Mouse (Mus musculus): ENCODE measurements around the gene Ppp1r27.
"Not testable (repeated sequence)": the region's sequence is repeated elsewhere in the genome, so short reads cannot be mapped to it uniquely, and the experiment has no call there.

Ppp1r27 gene

GRCm38 (mm10) chr11:120550810-120551440 lies at the start of gene Ppp1r27:
TSS of gene Ppp1r27 (minus strand) at chr11:120551132.
- no peak for DNase-seq (ENCODE audit: low spot score)

DNA sequence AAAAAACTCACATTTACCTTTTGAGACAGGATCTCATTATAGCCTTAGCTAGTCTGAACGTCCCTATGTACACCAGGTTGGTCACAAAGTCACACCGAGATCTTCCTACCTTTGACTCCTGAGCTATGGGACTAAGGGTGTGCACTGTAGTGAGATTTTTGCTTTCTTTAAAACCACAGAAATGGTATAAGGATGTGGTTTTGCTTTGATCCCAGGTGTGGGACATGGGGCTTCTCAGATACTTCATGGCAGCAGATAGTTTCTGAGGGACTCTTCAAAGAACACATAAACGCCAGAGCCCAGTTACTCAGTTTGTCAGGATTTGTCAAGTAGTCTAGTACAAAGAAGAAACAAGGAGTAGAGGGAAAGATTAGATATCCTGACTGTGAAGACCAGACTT lies 49.8 kb upstream of the Ppp1r27 start:
- no peak for DNase-seq (ENCODE audit: low spot score)

DNA sequence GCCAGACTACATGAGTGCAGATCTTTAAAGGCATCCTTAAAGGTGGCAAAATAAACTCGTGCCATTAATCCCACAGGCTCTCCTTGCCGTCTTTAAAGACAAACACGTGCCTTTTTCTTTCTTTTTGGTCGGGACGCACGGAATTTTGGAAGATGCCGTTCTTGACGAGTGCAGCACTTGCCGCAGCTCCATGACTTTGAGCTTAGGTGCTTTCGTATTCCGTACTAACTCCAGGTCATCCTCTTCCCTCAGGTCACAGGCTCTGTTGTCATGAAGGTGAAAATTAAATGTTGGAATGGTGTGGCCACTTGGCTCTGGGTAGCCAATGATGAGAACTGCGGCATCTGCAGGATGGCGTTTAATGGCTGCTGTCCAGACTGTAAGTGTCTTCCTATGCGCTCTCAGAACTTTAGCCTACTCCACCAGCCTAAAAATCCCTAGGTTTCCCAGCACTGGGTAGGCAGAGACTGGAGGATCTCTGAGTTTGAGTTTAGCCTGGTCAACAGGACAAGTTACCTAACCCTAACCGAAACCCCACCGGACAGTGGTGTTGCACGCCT lies 48.1 kb upstream of the Ppp1r27 start:
- DNase-seq (ENCODE audit: low spot score) = no peak

DNA sequence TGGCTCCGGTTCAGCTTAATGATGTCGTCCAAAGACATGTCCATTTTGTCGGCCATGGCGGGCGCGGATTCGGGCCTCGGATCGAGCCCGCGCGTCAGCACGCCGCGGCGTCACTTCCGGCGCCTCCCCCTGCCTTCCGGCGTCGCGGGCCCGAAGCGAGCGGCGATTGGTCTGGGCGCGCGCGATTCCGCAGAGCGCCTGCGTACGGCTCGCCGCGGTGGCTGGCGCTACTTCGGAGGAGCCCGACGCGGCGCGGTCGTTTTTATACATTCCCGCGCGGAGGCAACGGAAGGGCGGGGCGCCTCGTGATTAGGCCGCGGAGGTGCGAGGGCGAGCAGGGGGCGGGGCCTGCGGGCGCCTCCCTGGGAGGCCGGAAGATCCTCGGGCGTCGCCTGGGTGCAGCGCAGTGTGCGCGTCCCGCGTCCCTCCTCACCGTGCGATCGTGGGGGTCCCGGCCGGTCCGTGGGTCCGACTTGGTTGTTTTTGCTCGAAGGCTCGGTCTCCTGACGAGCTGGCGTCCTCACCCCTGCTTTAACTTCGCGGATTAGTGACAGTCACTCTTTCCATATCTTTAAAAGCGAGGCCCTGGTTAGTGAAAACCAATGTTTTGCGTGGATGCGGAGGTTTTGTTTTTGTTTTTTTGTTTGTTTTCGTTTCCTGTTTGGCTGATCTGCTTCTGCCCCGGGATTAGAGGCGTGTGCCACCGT lies 47.5 kb upstream of the Ppp1r27 start, which contains the start of the genes Alyref and Anapc11:
TSS of gene Alyref (minus strand) at position 83 of the 707 bp plus-strand sequence.
TSS of gene Anapc11 (plus strand) at position 139 of the 707 bp plus-strand sequence.
- peak; percentile 94 for DNase-seq (ENCODE audit: low spot score)

DNA sequence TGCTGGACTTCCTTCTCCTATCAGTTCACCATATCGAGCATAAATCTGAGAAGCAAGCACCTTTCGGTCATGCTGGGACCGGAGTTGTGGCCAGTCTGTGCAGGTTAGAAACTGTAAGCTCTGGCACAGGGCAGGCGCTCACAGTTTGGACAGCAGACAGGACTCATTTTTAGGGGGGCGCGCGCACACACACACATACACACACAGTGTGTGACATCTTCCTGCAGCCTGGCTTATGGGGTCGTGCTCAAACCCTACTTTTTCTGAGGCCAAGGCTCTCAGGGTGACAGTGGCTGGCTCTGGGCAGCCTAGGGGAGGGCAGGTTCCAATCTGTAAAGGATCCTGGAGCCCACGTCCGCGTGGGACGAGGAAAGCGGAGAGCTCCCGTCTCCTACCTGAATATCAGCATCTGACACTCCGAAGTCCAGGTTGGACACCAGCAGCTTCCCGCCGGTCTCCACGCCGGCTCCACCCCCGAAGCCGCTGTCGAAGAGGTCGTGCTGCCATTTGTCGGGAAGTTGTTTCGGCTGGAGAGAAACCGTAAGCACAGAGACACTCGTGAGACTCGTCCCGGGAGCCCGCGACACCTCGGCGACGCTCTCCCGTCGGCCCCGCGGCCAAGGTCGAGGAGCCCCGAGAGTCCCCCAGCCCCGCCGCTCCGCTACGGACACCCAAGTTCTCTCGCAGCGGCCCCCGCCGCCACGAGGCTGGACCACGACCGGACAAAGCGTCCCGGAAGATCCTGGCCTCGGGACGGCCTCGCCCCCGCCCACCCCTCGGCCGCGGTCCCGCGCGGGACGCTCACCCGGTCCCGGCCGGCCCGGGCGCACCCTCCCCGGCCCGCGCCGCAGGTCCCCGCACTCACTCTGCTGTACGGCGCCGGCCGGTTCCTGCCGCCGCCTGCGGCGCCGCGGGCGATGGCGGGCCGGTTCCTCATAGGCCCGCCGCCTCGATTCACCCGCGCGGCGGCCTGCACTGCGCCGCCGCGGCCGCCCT lies 46.6 kb upstream of the Ppp1r27 start:
- peak; percentile 37 for DNase-seq (ENCODE audit: low spot score)

GRCm38 (mm10) chr11:120588531-120588930 lies 37.6 kb upstream of the Ppp1r27 start:
- DNase-seq (ENCODE audit: low spot score) = no peak

DNA sequence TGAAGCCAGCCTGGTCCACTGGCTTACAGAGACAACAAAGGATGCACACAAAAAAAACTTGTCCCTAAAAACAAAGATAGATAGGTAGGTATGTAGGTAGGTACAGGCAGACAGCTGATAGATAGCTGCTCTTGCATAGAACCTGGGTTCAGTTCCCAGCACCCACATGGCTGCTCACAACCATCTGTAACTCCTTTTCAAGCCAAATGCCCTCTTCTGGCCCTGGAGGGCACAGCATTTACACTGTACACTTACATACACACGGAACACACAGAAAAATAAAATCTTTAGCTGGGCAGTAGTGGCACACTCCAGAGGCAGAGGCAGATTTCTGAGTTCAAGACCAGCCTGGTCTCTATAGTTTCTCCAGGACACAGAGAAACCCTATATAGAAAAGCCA lies 33.0 kb upstream of the Ppp1r27 start:
- no peak for DNase-seq (ENCODE audit: low spot score)

GRCm38 (mm10) chr11:120582982-120583293 lies 32.0 kb upstream of the Ppp1r27 start:
- DNase-seq (ENCODE audit: low spot score) = not testable (repeated sequence)

- peak; percentile 37 for DNase-seq (ENCODE audit: low spot score)
Measured at GRCm38 (mm10) chr11:120582268-120582981, 31.5 kb upstream of the Ppp1r27 start.

DNA sequence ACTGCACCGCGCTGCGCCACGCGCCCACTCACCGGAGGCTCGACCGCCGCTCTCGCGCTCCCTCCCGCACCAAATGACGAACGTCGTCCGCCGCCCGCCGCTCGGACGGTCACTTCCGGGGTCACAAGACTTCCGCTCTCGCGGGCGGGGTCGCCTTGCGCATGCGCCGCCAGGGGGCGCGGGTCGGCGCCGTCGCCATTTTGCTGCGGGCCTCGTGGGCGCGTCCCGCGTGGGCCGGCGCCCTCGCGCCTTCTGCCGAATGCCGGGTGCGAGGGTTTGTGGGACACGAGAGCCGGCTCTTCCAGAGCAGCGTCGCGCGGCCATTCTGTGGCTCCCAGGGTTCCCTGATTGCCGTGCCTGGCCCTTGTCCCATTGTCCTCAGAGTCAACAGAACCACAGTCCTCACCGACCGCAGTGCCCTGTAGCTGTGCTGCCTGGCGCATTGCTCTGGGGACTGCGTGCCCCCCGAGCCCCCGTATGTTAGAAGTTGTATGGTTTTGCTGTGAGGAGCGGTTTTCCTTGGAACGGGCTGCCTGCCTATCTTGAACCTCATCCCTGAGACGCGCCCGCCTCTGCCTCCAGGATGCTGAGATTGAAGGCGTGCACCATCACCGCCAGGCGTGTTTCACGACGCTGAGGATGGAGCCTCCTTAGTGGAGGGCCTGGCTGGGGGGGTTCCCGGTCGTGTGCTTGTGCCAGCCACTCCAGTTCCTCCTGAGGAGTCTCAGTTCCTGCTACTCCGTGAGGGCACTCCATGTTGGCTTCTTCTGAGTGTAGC lies 30.7 kb upstream of the Ppp1r27 start, which contains the start of gene Arhgdia:
TSS of gene Arhgdia (minus strand) at position 135 of the 778 bp plus-strand sequence.
- DNase-seq (ENCODE audit: low spot score) = peak; percentile 83

- no peak for DNase-seq (ENCODE audit: low spot score)
Measured at GRCm38 (mm10) chr11:120580871-120581331, 30.0 kb upstream of the Ppp1r27 start.

- DNase-seq (ENCODE audit: low spot score) = no peak
Measured at GRCm38 (mm10) chr11:120580190-120580589, 29.3 kb upstream of the Ppp1r27 start.

DNA sequence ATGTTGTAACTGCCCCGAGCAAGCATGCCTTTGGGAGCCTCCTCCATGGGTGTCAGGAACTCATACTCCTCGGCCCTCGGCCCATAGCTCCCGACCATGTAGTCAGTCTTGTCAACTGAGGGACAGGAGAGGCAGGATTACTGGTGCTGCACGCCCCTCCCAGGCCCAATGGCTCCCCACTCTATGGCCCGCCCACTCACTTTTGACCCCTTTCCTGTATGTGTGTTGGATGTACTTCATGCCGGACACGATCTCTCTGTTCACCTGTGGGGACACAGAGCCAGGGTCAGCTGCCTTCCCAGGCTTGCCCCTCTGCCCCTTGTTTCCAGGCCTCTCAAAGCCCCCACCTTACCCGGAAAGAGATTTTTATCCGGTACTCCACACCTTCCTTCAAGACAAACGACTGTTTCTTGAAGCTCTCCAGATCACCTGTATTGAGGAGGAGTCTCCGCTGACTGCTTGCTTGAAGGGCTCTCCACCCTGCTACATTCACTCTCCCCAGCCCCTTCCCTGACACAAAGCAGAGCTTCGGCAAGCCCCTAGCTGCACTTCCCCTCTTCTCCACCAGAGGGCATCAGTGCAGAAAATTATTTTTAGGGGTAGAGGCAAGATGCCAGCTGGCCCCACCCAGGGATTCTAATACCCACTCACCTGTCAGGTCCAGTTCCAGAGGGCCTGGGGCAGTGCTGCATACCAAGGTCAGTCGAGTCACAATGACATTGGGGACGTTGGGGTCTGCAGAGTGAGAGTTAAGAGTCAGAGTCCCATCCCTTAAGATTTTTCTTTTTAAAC lies 28.6 kb upstream of the Ppp1r27 start:
- DNase-seq (ENCODE audit: low spot score) = peak; percentile 66

DNA sequence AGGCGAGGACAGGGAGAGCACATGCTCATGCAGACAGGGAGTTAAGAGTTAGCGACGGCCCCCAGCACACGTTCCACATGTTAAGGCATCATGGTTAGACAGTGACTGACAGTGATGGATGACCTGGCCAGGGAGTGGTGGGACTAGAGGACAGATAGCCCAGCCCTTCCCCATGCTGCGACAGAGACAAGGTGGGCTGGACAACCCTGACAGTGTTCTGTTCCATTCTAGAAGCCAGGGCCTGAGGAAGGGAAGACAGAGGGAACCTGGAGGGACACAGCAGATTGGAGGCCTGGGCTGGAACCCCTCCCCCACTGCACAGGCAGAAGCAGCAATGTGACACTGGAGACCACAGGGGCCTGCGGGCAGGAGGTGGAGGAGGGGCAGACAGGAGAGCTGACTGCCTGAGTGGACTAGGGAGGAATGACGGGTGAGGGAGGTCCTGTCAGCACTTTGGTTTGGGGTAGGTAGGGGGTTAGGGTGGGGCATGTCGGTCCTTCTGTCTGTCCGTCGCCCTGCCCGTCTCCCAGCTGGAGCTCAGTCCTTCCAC lies 27.8 kb upstream of the Ppp1r27 start:
- DNase-seq (ENCODE audit: low spot score) = no peak

GRCm38 (mm10) chr11:120578024-120578693 lies 27.2 kb upstream of the Ppp1r27 start:
- DNase-seq (ENCODE audit: low spot score) = no peak

- peak; percentile 63 for DNase-seq (ENCODE audit: low spot score)
Measured at GRCm38 (mm10) chr11:120577211-120578023, 26.5 kb upstream of the Ppp1r27 start.

- DNase-seq (ENCODE audit: low spot score) = no peak
Measured at GRCm38 (mm10) chr11:120576365-120576981, 25.5 kb upstream of the Ppp1r27 start.

Data from adipocyte (in vitro differentiated cells).